Mouse (Mus musculus) bone marrow, adult 2 months (tissue): ENCODE results near the gene Dhfr. TPM values are rescaled to one million over a fixed set of nuclear protein-coding genes. Genes with fewer than 3 reads are reported as not detected.

Experiments
- H3K27ac ChIP-seq: fragments of 200-500 bp; 2 replicates; pipeline ENCODE4 v1.5.1; 2012; ENCODE audit warnings: low read depth, mild to moderate bottlenecking, control low read depth, inconsistent platforms, low read length; ENCODE audit not compliant: control insufficient read depth, poor library complexity, insufficient read depth
- H3K4me1 ChIP-seq: fragments of 200-500 bp; 2 replicates; pipeline ENCODE4 v1.6.1; 2011; ENCODE audit warnings: low read length; ENCODE audit not compliant: control insufficient read depth, insufficient read depth
- H3K4me3 ChIP-seq: fragments of 200-500 bp; replicated peaks from 2 replicates; pipeline ENCODE3; 2011; ENCODE audit warnings: mild to moderate bottlenecking, low read depth, low read length, control low read depth; ENCODE audit not compliant: control insufficient read depth
- CTCF ChIP-seq: fragments of 200-500 bp; IDR thresholded peaks from 2 replicates; pipeline ENCODE4 v1.5.1; 2011; ENCODE audit warnings: low read length, control low read depth; ENCODE audit not compliant: control insufficient read depth, insufficient read depth
- POLR2A ChIP-seq: fragments of 200-500 bp; IDR thresholded peaks from 2 replicates; pipeline ENCODE4 v1.6.1; 2011; ENCODE audit warnings: low read depth, mild to moderate bottlenecking, control low read depth, low read length, borderline replicate concordance; ENCODE audit not compliant: control insufficient read depth
- WGBS: fragments of 180-500 bp; shearing (Covaris S2); methylation state at CpG from one replicate; pipeline ENCODE4 v1.1.7; 2018; 5-methylcytosine and 5-hydroxymethylcytosine counted together
- polyA plus RNA-seq: library from polyadenylated mRNA; stranded (reverse); fragments of >200 nt; gene quantifications from 2 replicates; pipeline ENCODE4 v1.2.4, GENCODE M21; 2011; ENCODE audit warnings: low replicate concordance; ENCODE audit not compliant: missing spikeins, insufficient read depth, insufficient read length

Dhfr gene
- polyA plus RNA-seq, 1 experiment = 8.9 TPM

DNA sequence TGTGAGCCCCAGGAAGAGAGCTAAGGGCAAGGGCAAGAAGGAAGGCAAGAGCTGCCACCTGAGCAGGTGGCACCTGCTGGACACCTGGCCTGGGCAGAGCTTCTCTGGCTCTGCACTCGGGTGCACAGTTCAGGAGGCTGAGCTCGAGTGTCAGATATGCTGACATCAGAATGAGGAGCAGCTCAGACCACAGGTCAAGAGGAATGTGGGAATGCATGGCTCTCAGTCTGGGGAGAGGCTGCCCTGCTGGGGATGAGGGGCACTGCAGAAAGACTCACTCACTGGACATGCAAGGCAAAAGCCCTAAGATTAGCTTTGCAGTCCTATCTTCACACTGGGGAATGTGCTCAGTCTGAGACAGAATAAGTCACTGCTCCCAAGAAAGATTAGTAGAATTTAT, 47.5 kb downstream of the Dhfr start:
- no peaks in the 10 kb centered on the region for H3K4me1 ChIP-seq
- no peak overlapping the region for H3K27ac ChIP-seq
- no peak overlapping the region for H3K4me3 ChIP-seq
- WGBS = 73% methylated on average over 2 of the region's 2 CpGs
- TF ChIP-seq POLR2A (no peak), CTCF (no peak)

DNA sequence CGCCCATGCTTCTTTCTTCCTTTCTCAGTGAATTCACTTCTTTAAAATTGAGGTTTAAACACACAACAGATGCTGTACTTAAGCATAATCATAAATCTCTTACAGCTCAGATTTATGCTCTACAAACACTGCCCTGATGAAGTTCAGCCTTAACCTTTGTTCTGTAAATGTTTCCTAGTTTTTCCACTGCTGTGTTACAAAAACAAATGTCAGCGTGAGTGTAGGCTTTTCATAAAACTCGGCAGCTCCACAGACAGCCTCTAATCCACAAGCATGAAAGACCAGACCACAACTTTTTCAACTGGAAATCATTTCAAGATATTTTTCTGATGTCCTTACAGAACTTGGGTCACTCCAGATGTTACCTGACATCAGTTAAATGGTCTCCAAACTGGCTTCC, 49.0 kb downstream of the Dhfr start:
- Histone ChIP-seq H3K27ac (no peak overlapping the region), H3K4me3 (no peak overlapping the region), H3K4me1 (no peaks in the 10 kb centered on the region)
- WGBS = 78% methylated on average over 3 of the region's 3 CpGs
- TF ChIP-seq POLR2A = no peak
- TF ChIP-seq CTCF = no peak

GRCm38 (mm10) chr13:92410486-92410885, 56.0 kb downstream of the Dhfr start:
- Histone ChIP-seq H3K4me3 (no peak overlapping the region), H3K4me1 (no peaks in the 10 kb centered on the region), H3K27ac (no peak overlapping the region)
- WGBS = 73% methylated on average over 2 of the region's 2 CpGs
- TF ChIP-seq POLR2A = no peak
- no peak for TF ChIP-seq CTCF

DNA sequence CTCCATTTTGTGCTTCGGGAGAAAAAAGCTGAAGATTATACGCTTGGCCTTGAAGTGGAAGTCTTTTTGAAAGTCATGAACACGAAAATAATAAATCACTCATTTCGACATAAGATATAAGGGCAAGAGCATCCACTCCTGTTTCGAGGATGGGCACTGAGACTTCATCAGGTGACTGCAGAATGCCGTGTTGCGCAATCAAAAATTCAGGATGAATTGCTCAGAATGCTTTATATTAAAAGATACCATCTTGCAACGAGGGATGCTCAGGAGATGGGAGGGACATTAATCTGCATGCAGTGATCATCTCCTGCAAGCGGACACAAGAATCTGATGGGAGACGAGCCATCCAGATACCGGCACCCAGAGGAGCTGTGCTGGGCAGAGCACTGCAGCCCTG, 65.1 kb downstream of the Dhfr start:
- WGBS = 75% methylated on average over 11 of the region's 11 CpGs
- TF ChIP-seq POLR2A = no peak
- TF ChIP-seq CTCF = no peak
- H3K4me1 ChIP-seq = no peaks in the 10 kb centered on the region

GRCm38 (mm10) chr13:92423711-92424110, 69.2 kb downstream of the Dhfr start:
- WGBS = 47% methylated on average over 3 of the region's 3 CpGs
- Histone ChIP-seq H3K4me3 (no peak overlapping the region), H3K4me1 (no peaks in the 10 kb centered on the region), H3K27ac (no peak overlapping the region)
- TF ChIP-seq CTCF (no peak), POLR2A (no peak)

More for the DNA sequence above, 65.1 kb downstream of the Dhfr start:
- Histone ChIP-seq H3K4me3 (no peak overlapping the region), H3K27ac (no peak overlapping the region)

DNA sequence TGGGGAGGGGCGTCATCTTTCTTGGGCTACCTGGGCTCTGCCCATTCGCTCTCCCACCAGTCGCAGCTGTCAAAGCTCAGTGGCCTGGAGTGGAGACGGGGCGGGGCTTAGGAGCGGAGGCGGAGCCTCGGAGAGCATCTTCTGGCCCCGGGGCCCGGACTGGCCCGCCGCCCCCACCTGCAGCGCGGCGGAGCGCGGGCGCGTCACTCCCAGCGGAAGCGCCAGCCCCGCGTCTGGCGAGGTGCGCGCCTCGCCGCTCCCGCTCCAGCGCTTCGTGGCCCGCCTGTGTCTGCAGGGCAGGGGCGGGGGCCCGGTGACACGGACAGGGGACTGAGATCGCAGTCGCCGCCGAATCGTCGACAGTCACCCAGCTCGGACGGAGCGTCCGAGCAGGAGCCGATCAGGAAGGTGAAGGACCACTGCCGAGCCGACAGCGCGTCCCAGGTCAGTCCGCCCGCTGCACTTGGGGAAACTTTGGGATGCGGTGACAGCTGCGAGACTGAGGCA, 71.3 kb downstream of the Dhfr start, which contains the start of gene Ankrd34b:
Gene Ankrd34b (plus strand): TSS at position 139 of the 507 bp plus-strand sequence.
- TF ChIP-seq CTCF (no peak), POLR2A (0 out of 2 replicates have a peak, but pooled peaks have one; percentile 11)
- Histone ChIP-seq H3K27ac (no peak within 1 kb of the TSS), H3K4me3 (no peak within 1 kb of the TSS), H3K4me1 (no peaks in the 10 kb centered on the region)
- WGBS = 2% methylated on average over 54 of the region's 54 CpGs

GRCm38 (mm10) chr13:92426294-92427051, 71.9 kb downstream of the Dhfr start:
- no peak overlapping the region for H3K4me3 ChIP-seq
- 2% methylated on average over 92 of the region's 92 CpGs for whole genome bisulfite sequencing
- H3K27ac ChIP-seq = no peak overlapping the region
- TF ChIP-seq CTCF = no peak
- TF ChIP-seq POLR2A = no peak
- no peaks in the 10 kb centered on the region for H3K4me1 ChIP-seq

GRCm38 (mm10) chr13:92427351-92427855, 72.9 kb downstream of the Dhfr start:
- WGBS = 46% methylated on average over 4 of the region's 4 CpGs
- TF ChIP-seq CTCF (no peak), POLR2A (no peak)
- no peaks in the 10 kb centered on the region for H3K4me1 ChIP-seq
- no peak overlapping the region for H3K4me3 ChIP-seq
- H3K27ac ChIP-seq = no peak overlapping the region

Other genes starting within 250 kb of the Dhfr start
- gene Rasgrf2, start 223.1 kb upstream of the Dhfr start, polyA plus RNA-seq = 0.45 and 0.79 TPM in 2 replicates
- gene Gm20379, start 48.7 kb upstream of the Dhfr start, polyA plus RNA-seq = 1.7 TPM in 1 of 2 replicates, not detected in the other
- gene Msh3, start 277 bp downstream of the Dhfr start, polyA plus RNA-seq = 25.4 and 35.5 TPM in 2 replicates
- 0.77 TPM in 1 of 2 replicates, not detected in the other for gene Ankrd34b, start 71.2 kb downstream of the Dhfr start, polyA plus RNA-seq
- 7.2 TPM in 1 of 2 replicates, not detected in the other for gene Fam151b, start 129.3 kb downstream of the Dhfr start, polyA plus RNA-seq
- 1.8 and 5.2 TPM in 2 replicates for gene Zfyve16, start 176.1 kb downstream of the Dhfr start, polyA plus RNA-seq
- not detected in 2 replicates for gene Spz1, start 221.4 kb downstream of the Dhfr start, polyA plus RNA-seq